Comparison of ENCODE assay signal across 1 mouse cellular context in the genomic region with DNA sequence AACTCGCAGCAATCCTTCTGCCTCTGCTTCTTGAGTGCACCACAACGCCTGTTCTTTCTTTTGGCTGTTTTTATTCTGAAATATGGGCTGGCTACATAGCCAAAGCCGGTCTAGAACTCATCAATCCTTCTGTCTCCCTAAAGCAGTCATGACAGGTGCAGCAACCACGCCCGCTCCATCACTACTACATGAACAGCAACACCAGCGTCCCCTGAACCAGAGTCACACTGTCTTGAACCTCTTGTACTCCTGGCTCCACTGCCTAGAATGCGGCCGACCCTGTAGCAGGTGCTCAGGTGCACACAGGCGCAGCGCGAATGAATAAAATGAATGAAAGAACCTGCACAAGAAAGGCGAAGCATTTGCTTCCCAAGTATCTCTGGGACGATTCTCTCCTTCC.
TF ChIP-seq lines count a peak whose summit lies in the region.

No protein-coding gene starts in this region.

TF ChIP-seq in MEL, 35 proteins besides CTCF, POLR2A, EP300 and RAD21 (continued from another document):
- TF ChIP-seq TCF12 (IDR thresholded peaks at IDR 0.05; ENCODE audit: low read depth, low read length) = no peak
- TF ChIP-seq JUND (IDR thresholded peaks at IDR 0.05; ENCODE audit: low read depth, low read length) = no peak
- no peak for TF ChIP-seq MEF2A (IDR thresholded peaks at IDR 0.05; ENCODE audit: extremely low read depth, insufficient replicate concordance, low read depth, low read length, poor library complexity, severe bottlenecking)
- TF ChIP-seq GABPA (IDR thresholded peaks at IDR 0.05; ENCODE audit: low read depth, low read length) = no peak
- TF ChIP-seq MXI1 (IDR thresholded peaks at IDR 0.05; ENCODE audit: low read depth, low read length) = no peak
- TF ChIP-seq TBP (IDR thresholded peaks at IDR 0.05; ENCODE audit: low read depth, low read length) = no peak
- no peak for TF ChIP-seq SIN3A (IDR thresholded peaks at IDR 0.05; ENCODE audit: low read length)
- no peak for TF ChIP-seq POLR2AphosphoS2 (IDR thresholded peaks at IDR 0.05; ENCODE audit: low read length)
- no peak for TF ChIP-seq MYB (IDR thresholded peaks at IDR 0.05; ENCODE audit: low read depth, low read length)
- no peak for TF ChIP-seq USF1 (IDR thresholded peaks at IDR 0.05; ENCODE audit: low read depth, low read length)
- no peak for TF ChIP-seq USF2 (IDR thresholded peaks at IDR 0.05; ENCODE audit: borderline replicate concordance in 1 of 2, insufficient read depth in 1 of 2, low read depth in 1 of 2, low read length in 2 of 2)
- no peak for TF ChIP-seq RCOR1 (IDR thresholded peaks at IDR 0.05; ENCODE audit: low read depth, low read length)
